Mouse (Mus musculus) left cerebral cortex, adult 2 months (tissue): ENCODE data around the gene Tead4. TPM values are rescaled to one million over a fixed set of nuclear protein-coding genes. Genes with fewer than 3 reads are reported as not detected.
A peak's percentile ranks its signal among the peaks of the same experiment; 100 is the strongest.

Experiments
- DNase-seq, 2 experiments: peaks; one replicate each; pipeline ENCODE4 v3.0.0; 2021 to 2022; ENCODE audit warnings: low spot score in 2 of 2, mixed read lengths in 1 of 2; ENCODE audit errors: extremely low spot score in 1 of 2
- H3K27ac ChIP-seq: fragments of 200-600 bp; 2 replicates; pipeline ENCODE4 v1.8.1; 2022
- H3K4me3 ChIP-seq: fragments of 200-600 bp; 2 replicates; pipeline ENCODE4 v1.8.1; 2022
- CTCF ChIP-seq: fragments of 200-600 bp; IDR thresholded peaks from 2 replicates; pipeline ENCODE4 v1.8.1; 2022; ENCODE audit warnings: antibody characterized with exemption, mild to moderate bottlenecking, moderate library complexity
- intact Hi-C: fragments of 180-260 bp; cut with DNase I; formaldehyde crosslinking; loops from one replicate; pipeline ENCODE4 v1.15.1; 2025
- total RNA-seq, 2 experiments: library from RNA; stranded (reverse); gene quantifications; 2 replicates each; pipeline ENCODE4 v1.2.3; 2021

Gene Tead4
- total RNA-seq, 2 experiments from 2014 or later, result 0.91 to 1.7 TPM

DNA sequence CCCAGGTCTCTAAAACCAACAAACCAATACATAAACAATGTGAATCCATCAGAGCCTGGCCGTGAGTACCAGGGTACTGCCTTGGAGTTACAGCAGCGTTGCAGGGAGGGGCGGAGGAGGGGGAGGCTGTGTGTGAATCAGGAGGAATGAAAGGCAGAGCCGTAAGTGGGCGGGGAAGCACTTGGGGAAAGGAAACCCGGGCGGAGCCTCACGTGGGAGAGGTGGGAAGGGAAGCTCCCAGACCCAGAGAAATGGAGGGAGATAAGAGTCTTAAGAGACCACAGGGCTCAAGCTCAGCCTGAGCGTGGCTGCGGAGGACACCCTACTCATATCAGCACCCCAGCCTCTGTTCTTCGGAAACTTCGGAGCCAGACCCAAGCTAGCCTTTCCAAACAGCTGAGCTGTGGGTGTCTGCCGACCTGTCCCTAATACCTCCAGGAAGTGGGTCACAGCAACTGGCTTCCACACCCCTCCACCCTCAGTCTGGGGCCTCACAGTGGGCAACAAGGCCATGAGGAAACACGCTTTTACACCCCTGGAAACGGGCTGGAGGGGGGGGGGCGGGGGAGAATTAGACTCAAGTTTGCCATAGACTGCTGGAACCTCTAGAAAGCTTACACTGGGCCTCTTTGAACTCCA lies 14.7 kb downstream of the Tead4 start:
- H3K27ac ChIP-seq, result no peak overlapping the region
- intact Hi-C loops, result no loop called here
- no peak overlapping the region for H3K4me3 ChIP-seq
- no peak for TF ChIP-seq CTCF
- peak; percentile 40 to 42 for DNase-seq

DNA sequence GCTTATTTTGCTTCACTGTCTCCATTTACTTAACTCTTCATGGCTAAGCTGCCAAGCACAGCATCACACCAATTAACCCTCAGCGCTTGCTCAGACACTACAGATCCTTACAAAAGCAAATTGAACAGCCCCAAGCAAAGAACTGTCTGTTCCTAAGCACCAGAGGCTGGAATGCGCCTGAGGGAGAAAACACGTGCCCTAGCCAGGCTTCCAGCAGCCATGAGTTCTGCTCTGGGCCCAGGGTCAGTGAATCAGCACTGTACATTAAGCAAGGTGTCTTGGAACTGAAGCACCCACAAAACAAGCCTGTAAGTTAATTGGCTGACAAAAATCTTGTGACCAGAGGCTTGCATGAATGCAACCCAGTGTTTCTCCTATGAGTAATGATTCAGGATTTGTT lies 18.5 kb downstream of the Tead4 start:
- TF ChIP-seq CTCF, result no peak
- DNase-seq, result no peak
- Histone ChIP-seq H3K4me3 (no peak overlapping the region), H3K27ac (no peak overlapping the region)
- intact Hi-C loops, result no loop called here

DNA sequence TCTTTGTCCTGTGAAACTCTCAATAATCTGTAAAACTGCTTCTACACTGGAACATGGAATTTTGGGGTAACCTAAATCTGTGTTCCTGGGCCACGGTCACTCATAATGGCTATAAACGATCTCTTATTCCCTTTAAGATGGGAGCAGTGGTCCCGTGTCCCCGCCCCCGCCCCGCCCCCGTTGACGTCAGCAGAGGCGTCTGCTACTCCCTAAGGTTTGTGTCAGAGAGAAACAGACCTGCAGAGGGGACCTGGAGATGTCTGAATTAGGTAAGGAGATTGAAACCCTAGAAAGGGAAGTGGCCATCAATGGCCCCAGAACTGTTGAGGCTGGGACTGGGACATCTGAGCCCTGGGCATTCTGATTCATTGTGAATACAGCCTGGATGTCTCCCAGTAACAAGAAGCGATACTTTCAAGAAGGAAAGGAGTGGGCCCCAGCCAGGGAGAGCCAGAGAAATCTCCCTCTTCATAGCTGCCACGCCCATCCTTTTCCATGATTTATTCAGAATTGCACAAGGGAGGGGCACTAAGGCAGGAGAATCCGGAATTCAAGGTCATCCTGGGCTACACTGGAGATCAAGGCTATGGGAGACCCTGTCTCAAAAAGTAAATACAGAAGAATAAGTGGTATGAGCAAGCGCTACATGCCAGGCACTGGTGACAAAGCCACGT lies 20.0 kb downstream of the Tead4 start:
- Histone ChIP-seq H3K27ac (no peak overlapping the region), H3K4me3 (no peak overlapping the region)
- intact Hi-C loops, result no loop called here
- no peak for TF ChIP-seq CTCF
- no peak for DNase-seq

DNA sequence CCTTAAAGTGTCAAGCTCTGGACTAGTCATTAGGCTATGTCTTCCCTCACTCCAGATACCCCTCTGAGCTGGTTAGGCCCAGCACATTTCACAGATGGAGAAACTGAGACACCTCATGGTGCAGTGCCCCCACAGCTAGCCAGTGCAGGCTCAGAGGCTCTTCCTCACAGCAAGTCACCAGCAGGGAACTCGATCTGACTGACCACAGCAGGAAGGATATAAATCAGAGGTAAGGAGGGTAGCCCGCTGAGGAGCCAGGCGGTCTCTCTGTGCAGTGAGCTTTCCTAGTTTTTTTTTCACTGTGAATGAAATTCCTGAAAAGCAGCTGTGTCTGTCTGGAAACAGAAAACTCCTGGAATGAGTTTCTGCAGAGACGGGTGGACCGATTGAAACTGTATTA lies 21.0 kb downstream of the Tead4 start:
- intact Hi-C loops, result no loop called here
- Histone ChIP-seq H3K4me3 (no peak overlapping the region), H3K27ac (no peak overlapping the region)
- TF ChIP-seq CTCF, result no peak
- no peak for DNase-seq

DNA sequence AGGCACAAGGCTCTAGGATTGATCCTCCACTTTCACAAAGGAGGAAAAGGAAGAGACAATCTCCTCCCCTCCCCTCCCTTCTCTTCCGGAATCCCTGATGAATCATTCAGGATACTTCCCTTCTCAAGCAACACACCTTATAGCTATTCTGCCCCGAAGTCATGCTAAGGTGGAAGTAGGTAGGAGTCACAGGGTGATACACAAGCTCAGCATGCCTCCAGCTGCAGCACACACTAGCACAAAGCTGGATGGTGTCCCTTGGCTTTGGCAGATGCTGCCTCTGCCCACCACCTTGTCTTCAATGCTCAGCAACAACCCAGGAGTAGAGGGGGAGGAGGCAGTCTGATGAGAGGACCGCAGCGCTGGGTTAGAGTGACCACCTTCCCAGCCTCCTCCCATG lies 21.5 kb downstream of the Tead4 start:
- intact Hi-C loops, result no loop called here
- Histone ChIP-seq H3K27ac (no peak overlapping the region), H3K4me3 (no peak overlapping the region)
- TF ChIP-seq CTCF, result no peak
- no peak for DNase-seq

DNA sequence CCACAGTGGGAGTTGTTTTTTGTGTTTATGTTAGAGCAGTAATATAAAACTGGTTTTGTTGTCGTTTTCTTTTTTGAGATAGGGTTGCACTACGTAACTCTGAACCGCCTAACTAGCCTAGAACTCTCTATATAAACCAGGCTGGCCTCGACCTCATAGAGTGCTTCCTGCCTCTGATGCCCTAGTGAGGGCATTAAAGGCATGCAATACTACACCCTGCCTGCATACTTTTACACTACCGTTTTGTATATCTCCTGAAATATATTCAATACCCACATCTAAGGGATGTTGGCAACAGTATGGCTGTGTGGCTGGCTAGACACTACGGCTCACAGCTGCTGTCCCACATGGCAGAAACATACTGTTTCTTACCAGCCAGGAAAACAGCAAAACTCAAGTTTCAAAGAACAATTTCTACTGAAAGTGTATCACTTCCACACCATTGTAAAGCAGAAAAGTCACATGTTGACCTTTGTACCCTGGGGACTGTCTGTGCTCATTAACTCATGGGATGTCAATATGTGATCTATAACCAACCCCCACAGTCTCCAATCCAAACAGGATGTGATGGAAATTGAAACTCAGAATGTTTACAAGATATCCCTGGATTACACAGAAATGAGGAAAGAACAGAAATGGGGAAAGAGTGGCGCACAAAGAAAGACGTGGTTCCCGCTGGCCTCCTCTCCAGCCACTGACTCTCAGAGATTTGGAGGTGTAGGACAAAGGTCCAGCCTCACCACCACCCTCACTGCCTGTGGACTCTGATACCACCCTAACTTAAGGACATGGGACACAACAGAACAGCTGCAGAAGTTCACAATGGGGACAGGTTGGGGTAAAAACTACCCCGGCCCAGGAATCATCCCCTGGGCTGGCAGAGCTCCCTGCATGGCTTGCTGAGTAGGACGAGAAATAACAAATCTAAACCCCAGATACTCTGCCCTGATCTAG lies 23.2 kb downstream of the Tead4 start:
- no peak; the same call in 1 of the 2 replicates for TF ChIP-seq CTCF
- intact Hi-C loops, result no loop called here
- DNase-seq, result no peak
- no peak overlapping the region for H3K4me3 ChIP-seq
- H3K27ac ChIP-seq, result no peak overlapping the region

DNA sequence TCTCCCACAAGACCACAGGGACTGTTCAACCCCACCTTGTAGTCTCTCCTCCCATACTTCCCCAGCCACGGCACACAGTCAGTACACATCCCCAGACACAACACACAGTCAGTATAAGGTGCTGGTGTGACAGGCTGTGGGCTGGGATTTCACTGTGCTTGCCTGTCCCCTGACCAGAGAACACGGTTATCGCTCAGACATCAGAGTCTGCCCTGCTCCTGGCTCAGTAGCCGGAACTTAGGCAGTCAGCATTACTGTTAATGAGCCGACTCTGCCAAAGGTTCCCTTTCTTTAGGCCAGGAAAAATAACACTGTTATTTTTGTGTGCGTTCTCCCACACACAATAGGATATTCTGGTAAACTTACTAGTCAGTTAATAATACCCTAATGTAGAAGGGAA lies 24.3 kb downstream of the Tead4 start:
- DNase-seq, result no peak
- intact Hi-C loops, result no loop called here
- Histone ChIP-seq H3K4me3 (no peak overlapping the region), H3K27ac (no peak overlapping the region)
- TF ChIP-seq CTCF, result no peak

DNA sequence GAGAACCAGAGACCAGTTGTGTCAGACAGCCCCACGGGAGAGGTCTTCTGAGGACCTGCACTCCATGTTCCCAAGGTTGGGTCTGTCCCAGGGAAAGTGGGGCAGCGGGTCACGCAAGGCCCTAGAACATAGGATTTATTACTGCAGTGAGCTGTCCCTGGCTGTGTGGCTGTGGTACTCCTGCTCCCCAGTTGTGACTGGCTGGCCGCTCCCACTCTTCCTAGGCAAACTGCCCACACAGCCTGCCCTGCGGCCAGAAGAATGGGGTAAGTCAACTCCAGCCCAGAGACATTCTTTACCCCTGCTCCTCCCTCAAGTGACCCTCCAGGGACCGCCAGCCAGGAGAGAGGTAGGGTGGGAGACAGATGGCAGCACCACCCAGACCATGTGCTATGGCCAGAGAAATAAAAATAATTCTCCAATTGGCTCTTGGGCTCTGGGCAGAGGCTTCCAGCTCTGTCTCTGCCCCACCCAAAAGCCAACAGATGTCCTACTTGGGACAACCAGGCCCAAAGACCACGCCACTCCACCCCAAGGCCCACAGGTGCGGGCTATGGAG lies 25.0 kb downstream of the Tead4 start:
- H3K4me3 ChIP-seq, result no peak overlapping the region
- DNase-seq, result no peak
- no peak for TF ChIP-seq CTCF
- H3K27ac ChIP-seq, result no peak overlapping the region
- intact Hi-C loops, result no loop called here

DNA sequence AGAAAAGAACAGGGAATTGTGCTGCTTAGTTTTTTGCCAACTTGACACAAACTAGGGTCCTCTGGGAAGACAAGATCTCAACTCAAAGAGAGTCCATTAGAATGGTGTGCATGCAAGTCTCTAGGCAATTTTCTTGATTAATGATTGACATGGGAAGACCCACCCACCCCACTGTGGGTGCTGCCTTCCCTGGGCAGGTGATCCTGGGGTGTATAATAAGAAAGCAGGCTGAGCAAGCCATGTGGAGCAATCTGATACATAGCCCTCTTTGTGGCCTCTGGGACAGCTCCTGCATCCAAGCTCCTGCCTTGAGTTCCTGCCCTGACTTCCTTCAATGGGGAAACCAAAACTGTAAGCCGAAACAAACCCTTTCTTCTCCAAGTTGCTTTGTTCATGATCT lies 27.1 kb downstream of the Tead4 start:
- Histone ChIP-seq H3K27ac (no peak overlapping the region), H3K4me3 (no peak overlapping the region)
- intact Hi-C loops, result no loop called here
- TF ChIP-seq CTCF, result no peak
- DNase-seq, result no peak

DNA sequence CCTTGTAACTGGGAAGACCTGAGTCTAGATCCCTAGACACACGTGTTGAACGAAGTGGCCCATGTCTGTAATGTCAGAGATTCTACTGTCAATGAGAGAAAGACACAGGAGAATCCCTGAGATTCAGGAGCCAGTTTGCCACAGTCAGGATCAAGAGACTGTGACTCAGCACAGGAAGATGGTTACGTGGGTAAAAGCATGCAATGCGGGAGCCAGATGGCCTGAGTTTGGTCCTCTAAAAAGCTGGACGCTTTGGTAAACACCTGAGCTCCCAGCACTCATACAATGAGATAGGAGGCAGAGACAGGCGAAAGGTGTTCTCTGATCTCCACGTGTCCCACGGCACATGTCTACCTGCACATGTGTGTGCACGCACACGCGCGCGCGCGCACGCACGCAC lies 27.9 kb downstream of the Tead4 start:
- intact Hi-C loops, result no loop called here
- no peak overlapping the region for H3K4me3 ChIP-seq
- no peak overlapping the region for H3K27ac ChIP-seq
- DNase-seq, result no peak
- TF ChIP-seq CTCF, result no peak

DNA sequence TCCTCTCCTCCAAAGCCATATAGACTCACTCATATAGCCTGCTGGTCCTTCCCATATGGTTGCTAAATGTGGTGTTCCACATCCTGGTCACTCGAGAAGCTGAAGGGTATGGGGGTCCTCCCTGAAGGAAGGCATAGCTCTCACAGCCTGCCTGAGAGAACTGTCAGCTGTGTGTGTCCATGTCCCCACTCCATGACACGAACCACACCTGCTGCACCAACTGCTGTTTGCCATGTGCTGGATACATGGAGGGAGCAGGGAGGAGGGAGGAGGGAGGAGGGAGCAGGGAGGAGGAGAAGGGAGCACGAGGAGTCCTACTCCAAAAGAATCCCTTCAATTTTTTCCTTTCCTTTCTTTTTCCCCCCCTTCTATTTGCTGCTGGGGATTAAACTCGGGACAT lies 30.8 kb downstream of the Tead4 start:
- DNase-seq, result no peak
- H3K27ac ChIP-seq, result no peak overlapping the region
- H3K4me3 ChIP-seq, result no peak overlapping the region
- no peak for TF ChIP-seq CTCF
- intact Hi-C loops, result no loop called here
